Mouse (Mus musculus) lung, postnatal 25 days (tissue): ENCODE data around the gene Ppp1r1b.

Experiments
- DNase-seq: peaks from one replicate; pipeline ENCODE4 v3.0.0; 2022; ENCODE audit warnings: low spot score

Gene Ppp1r1b

GRCm38 (mm10) chr11:98328371-98329069 lies 19.7 kb upstream of the Ppp1r1b start:
- no peak for DNase-seq

- DNase-seq: no peak
These were observed 18.9 kb upstream of the Ppp1r1b start, which contains the start of gene Neurod2 for GRCm38 (mm10) chr11:98329081-98329959. TSS of gene Neurod2 (minus strand) at chr11:98329648.

GRCm38 (mm10) chr11:98329960-98330744 lies 18.1 kb upstream of the Ppp1r1b start:
- no peak for DNase-seq

- DNase-seq: no peak
These were observed 17.4 kb upstream of the Ppp1r1b start for GRCm38 (mm10) chr11:98330745-98331204.

GRCm38 (mm10) chr11:98331401-98331800 lies 16.8 kb upstream of the Ppp1r1b start:
- DNase-seq: no peak

- DNase-seq: no peak
These were observed 16.0 kb upstream of the Ppp1r1b start for GRCm38 (mm10) chr11:98332186-98332585.

GRCm38 (mm10) chr11:98332841-98333240 lies 15.4 kb upstream of the Ppp1r1b start:
- DNase-seq: no peak

- DNase-seq: no peak
These were observed 14.9 kb upstream of the Ppp1r1b start for GRCm38 (mm10) chr11:98333263-98333696.

- no peak for DNase-seq
These were observed 14.0 kb upstream of the Ppp1r1b start for GRCm38 (mm10) chr11:98333981-98334741.

- DNase-seq: no peak
These were observed 13.0 kb upstream of the Ppp1r1b start for GRCm38 (mm10) chr11:98335250-98335649.

GRCm38 (mm10) chr11:98336245-98337107 lies 11.7 kb upstream of the Ppp1r1b start:
- no peak for DNase-seq

- DNase-seq: no peak
These were observed 9.7 kb upstream of the Ppp1r1b start for GRCm38 (mm10) chr11:98338507-98338961.

GRCm38 (mm10) chr11:98339071-98339501 lies 9.1 kb upstream of the Ppp1r1b start:
- no peak for DNase-seq

GRCm38 (mm10) chr11:98339679-98340287 lies 8.4 kb upstream of the Ppp1r1b start:
- no peak for DNase-seq

- no peak for DNase-seq
These were observed 7.6 kb upstream of the Ppp1r1b start for GRCm38 (mm10) chr11:98340597-98340996.

GRCm38 (mm10) chr11:98341174-98341573 lies 7.0 kb upstream of the Ppp1r1b start:
- DNase-seq: no peak

- DNase-seq: peak; percentile 91
These were observed 5.9 kb upstream of the Ppp1r1b start for GRCm38 (mm10) chr11:98342000-98342945.

- DNase-seq: peak; percentile 76
These were observed 3.0 kb upstream of the Ppp1r1b start for GRCm38 (mm10) chr11:98345253-98345652.

GRCm38 (mm10) chr11:98346168-98346567 lies 2.0 kb upstream of the Ppp1r1b start:
- no peak for DNase-seq
